Mouse (Mus musculus) lung, adult 2 months (tissue): ENCODE measurements at regions not wholly inside any gene's neighbourhood (a gene's known extent, or its start where the extent isn't known, plus 50 kb on each side); places are given as distances from the start of the nearest gene placed in this dataset.
"Not testable (repeated sequence)": the region's sequence is repeated elsewhere in the genome, so short reads cannot be mapped to it uniquely, and the experiment has no call there.

Experiments
- CTCF ChIP-seq: fragments of 200-500 bp; IDR thresholded peaks from 2 replicates; pipeline ENCODE4 v1.5.1; 2011; ENCODE audit warnings: mild to moderate bottlenecking, low read length, control low read depth; ENCODE audit not compliant: insufficient read depth
- POLR2A ChIP-seq: fragments of 200-500 bp; IDR thresholded peaks from 2 replicates; pipeline ENCODE4 v1.6.1; 2011; ENCODE audit warnings: low read depth, mild to moderate bottlenecking, control low read depth, low read length, borderline replicate concordance; ENCODE audit errors: extremely low read depth

GRCm38 (mm10) chr1:161727357-161727756 lies 60.9 kb downstream of the Fasl start:
- not testable (repeated sequence) for TF ChIP-seq POLR2A, CTCF
